Mouse (Mus musculus) left cerebral cortex, postnatal 10 days (tissue): ENCODE measurements around the gene Tsc22d2. TPM values are rescaled to one million over a fixed set of nuclear protein-coding genes. Genes with fewer than 3 reads are reported as not detected.

ENCODE experiments used
- DNase-seq, 2 experiments: peaks; one replicate each; pipeline ENCODE4 v3.0.0; 2021 to 2022; ENCODE audit warnings: low spot score in 2 of 2, mixed read lengths in 1 of 2; ENCODE audit errors: extremely low spot score in 1 of 2
- intact Hi-C: fragments of 180-260 bp; cut with DNase I; formaldehyde crosslinking; loops from one replicate; pipeline ENCODE4 v1.15.1; 2025
- total RNA-seq, 2 experiments: library from RNA; stranded (reverse); gene quantifications; 2 replicates each; pipeline ENCODE4 v1.2.3; 2021

Gene Tsc22d2
- total RNA-seq, result 10 to 100 TPM; 35.1 to 36.3 TPM

DNA sequence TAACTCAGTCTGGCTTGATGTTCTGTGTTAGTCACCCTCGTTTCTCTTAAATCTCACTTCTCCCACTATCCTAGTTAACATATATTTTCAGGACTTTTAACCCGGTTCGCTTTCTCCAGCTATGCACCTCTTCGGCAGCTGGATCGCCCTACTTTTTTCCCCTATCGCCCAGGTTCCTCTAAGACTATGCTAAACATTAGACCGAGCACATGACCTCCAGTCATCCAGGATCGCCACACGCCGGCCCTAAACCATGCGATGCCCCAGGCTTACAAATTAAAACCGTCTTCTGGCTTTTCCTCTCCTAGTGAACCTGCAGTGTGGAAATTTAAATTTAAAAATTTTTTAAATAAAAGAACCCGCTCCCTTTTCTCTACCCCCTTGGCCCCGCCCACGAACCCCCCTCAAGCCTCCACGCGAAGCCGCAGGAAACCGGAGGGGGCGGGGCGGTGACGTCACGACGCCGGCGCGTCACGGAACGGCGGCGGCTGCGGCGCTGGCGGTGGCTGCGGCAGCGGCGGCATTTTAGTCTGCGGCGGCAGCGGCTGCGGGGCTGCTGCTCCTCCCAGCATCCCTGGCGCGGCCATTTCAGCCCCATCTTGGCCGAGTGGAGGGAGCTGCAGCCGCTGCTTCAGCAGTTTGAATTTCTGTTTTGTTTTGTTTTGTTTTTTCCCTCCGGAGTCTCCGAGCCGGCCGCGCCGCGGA, at the start of gene Tsc22d2:
Gene Tsc22d2, plus strand, starts transcription at position 482 of the 705 bp plus-strand sequence.
- intact Hi-C loops, result loop anchor here (2.0 kb wide), 1 partner anchor 252 kb away; no protein-coding TSS in a partner anchor
- DNase-seq, result peak; percentile 95 to 98

DNA sequence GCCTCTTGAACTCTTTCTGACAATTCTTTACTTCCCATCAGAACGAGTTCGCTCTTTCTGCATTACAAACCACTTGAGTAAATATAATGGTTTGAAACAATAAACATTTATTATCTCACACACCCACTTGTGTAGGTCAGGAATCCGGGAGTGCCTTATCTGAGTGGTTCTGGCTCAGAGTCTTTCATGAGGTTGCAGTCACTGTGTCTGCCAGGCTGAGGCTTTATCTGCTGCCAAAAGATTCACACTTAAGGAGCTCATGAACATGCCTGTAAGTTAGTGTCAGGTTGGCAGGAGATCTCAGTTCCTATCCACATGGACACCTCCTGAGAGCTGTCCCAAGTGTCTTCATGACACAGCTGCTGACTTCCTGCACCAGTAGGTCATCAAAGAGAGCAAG, 47.8 kb upstream of the Tsc22d2 start:
- intact Hi-C loops, result no loop called here
- DNase-seq, result no peak

DNA sequence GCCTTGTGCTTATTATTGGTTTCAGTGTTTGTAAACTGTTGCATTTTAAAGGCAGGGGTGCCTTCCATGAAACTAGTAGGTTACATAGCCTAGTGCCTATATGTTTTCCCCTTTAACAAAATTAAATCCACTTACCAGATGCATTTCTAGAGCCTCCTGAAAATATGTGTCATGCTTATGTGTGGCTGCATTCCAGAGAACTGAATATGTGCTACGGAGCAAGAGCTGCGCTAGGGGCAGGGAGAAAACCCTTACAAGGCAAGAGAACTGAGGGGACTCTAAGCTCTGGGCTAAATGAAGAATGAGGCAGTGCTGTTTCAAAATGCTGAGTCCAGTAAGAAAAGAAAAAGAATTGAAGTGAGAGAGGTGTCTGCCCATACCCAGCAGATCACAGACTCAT, 43.7 kb upstream of the Tsc22d2 start:
- intact Hi-C loops, result no loop called here
- DNase-seq, result no peak

DNA sequence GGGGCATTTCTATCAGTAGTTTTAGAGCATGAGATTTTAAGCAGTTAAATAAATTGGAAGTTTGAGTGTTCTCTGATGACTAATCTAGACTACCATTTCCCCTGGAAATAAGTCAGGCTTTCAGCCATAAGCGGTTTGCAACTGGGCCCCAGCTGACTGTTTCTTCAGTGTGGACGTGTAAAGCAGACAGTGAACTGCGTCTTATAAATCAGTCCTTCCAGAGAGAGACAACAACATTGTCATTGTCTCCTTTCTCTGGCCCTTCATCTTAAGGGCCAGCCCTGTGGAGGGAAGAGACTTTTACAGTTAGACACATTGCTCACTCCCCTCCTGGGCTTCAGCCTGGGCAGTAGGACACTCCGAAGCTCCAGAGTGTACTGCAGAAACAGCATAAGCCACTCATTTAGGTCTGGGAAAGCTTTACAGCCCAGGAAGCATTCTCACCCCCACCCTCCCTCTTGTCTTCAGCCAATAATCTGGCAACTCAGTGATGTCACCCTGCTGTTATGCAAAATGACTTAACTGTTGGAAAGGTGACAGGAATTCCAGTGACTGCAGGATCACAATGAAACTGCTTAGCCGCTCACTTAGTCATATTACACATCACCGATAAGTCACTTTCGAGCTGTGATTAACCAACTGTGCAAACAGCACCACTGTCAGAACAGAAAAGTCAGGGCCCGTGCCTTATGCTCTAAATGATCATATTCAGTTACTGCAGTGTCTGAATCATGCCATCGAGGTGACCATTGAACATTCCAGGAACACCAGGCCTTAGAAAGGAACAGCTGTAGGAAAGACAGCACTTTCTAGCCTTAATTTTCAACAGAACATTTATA, 42.2 kb upstream of the Tsc22d2 start:
- DNase-seq, result peak in 1 of 2 experiments; percentile 51
- intact Hi-C loops, result no loop called here

DNA sequence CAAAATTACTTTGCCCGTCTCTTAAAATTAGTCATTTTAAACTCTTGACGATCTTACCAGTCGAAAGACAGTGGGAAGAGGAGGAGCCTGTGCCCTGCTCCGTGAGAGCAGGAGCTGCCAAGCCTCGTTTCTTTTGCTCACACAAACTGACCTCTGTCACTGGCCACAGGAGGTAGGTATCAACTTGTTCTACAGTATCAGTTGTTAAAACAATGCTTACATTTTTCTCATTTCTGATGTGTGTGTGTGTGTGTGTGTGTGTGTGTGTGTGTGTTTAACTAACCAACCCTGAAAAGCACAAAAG, 41.7 kb upstream of the Tsc22d2 start:
- intact Hi-C loops, result no loop called here
- DNase-seq, result no peak

DNA sequence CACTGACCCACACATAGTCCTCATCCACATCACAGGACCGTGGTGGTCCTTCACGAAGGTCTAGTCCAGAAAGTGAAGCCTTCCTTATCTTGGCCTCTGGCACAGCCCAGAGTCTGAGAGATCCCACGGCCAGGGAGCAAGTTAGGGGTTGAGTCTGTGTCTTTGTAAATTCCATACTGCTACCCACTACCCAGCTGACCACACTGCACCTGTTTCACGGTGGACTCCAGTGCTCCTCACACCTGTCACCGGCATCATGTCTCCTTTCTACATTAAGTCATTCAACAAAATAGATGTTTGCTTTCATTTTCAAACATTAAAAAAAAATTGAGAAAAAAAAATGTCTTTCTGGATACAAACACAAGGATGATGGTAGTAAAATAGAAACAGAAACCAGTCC, 40.2 kb upstream of the Tsc22d2 start:
- intact Hi-C loops, result no loop called here
- no peak for DNase-seq

DNA sequence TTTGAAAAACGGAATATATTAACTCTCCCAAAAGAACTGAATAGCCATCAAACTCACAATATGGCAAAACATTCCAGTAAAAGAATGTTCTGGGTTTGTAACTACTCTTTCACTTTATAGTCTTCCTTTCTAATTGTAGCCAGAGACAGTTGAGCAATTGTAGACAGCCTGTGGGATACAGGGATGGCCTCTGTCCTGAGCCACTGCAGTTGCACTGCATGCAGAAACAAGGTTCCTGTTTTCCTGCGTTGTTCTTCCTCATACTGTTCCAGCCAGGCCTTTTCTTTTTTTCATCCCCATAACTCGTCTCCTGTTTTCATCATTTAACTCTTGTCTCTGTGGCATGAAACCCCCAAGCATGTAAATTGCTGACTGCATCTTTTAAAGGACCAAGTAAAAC, 37.8 kb upstream of the Tsc22d2 start:
- DNase-seq, result no peak
- intact Hi-C loops, result no loop called here

DNA sequence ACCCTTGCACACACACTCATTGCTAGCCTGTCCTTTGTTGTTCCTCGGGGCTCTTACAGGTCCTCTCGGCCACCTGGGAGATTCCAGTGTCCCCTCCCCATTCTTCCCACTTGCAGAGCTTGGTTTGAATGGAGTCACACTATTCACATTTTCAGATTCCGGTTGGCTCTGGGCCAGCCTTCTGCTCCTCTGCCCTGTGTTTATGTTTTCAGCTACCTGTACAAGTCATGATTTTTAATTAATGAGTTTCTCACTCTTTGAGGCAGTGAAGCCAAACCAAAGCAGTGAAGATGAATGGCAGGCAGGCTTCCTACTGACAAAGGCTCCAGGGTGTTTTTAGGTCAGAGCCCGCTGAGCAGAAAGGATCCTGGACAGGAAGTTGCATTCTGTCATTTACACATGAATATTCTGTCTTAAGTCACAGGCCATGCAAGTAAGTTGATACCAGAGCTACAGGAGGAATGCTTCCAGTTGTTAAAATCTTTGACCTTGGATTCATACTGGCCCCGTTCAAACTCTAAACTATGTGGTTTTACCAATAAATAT, 36.9 kb upstream of the Tsc22d2 start:
- DNase-seq, result no peak
- intact Hi-C loops, result no loop called here

DNA sequence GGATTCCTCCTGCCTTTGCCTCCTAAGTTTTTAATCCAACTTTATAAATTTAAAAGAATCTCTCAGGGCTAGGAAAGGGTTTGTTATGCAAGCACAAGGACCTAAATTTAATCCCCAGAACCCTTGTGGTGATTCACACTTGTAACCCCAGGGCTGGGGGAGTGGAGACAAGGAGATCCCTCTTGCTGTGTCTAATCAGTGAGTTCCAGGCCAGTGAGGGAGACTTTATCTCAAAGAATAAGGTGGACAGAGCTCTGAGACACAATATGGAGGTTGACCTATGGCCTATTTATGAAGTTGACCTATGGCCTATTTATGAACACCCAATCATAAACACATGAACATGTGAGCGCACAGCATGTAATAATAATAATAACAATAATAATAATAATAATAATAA, 31.8 kb upstream of the Tsc22d2 start:
- intact Hi-C loops, result no loop called here
- DNase-seq, result no peak

DNA sequence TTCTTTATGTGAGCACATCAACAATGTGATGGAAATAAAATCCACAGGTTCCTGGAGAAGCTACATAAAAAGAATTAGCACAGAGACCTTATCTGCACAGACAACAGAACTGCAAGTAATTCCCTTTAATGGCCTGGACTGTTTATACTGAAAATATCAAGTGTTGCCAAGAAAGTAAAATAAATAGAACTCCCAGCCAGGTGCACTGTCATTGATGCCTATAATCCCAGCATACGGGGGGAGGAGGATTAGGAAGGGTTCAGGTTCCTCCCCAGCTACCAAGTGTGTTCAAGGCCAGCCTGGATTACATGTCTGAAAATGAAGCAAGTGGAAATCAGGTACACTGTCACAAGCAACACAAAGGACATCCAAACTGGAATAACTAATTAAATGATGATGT, 29.5 kb upstream of the Tsc22d2 start:
- no peak for DNase-seq
- intact Hi-C loops, result no loop called here

DNA sequence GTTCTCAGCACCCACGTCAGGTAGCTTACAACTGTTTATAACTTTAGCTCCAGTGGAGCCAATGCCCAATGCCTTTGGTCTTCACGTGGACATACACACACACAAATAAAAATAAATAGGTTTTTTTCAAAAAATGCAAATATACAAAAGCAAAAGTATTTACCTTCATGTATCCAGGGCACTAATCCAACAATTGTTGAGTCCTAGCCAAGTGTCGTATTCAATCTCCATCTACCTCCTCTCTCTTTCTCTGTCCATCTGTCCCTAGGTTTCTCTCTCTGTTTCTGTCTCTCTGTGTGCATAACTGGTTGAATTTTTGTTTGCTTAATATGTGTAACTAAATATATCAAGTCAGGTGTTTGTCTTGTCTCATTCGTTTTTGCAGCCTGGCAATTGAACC, 25.8 kb upstream of the Tsc22d2 start:
- intact Hi-C loops, result no loop called here
- no peak for DNase-seq

DNA sequence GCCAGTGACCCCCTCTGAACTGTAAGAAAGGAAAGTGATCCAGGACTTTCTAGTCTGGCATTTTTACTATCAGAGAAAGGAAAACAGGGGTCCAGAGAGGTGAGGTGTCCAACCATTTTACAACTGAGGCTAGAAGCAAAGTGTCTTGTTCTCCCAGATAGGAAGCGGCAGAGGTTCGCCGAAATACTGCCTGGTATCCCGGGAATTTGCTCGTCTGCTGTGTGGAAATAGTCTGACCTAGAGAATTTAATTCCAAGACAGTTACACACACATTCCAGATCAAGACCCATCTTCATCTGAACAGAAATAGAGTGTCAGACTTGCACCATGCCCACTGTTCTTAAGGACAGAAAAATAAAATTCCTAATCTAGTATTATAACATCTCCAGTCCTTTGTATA, 16.0 kb upstream of the Tsc22d2 start:
- no peak for DNase-seq
- intact Hi-C loops, result no loop called here

DNA sequence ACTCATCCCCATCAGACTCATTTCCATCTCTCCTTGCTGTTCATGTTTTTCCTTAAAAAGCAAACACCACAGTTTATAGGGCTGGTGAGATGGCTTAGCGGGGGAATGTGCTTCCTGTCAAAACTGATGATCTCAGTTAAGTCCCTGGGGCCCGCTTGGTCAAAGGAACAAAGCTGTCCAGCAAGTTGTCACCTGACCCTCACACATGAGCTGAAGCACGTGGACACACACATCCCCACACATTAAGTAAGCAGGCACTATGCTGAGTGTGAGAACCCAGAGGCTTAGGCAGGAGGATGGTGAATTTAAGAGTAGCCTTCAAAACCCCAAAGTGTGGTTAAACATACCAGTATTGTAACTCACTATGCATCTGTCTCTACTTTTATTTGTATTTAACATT, 14.6 kb upstream of the Tsc22d2 start:
- no peak for DNase-seq
- intact Hi-C loops, result no loop called here

DNA sequence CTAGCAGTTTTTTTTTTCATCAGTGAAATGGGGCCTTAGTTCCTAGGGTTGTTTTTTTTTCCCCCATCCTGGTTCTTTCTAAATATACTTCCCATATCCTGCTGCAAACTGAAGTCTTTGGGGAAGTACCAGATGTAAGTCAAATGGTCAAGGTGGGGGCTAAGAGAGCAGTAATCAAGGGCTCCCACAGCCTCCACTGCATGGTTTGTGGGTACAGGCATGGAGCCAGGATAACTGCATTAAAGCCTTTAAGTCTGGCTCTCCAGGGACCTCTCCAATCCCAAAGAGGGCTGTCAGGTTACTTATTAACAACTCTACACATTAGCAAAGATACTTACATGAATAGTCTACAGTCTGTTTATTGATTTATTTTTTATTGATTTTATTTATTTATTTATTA, 2.8 kb upstream of the Tsc22d2 start:
- intact Hi-C loops, result no loop called here
- no peak for DNase-seq

DNA sequence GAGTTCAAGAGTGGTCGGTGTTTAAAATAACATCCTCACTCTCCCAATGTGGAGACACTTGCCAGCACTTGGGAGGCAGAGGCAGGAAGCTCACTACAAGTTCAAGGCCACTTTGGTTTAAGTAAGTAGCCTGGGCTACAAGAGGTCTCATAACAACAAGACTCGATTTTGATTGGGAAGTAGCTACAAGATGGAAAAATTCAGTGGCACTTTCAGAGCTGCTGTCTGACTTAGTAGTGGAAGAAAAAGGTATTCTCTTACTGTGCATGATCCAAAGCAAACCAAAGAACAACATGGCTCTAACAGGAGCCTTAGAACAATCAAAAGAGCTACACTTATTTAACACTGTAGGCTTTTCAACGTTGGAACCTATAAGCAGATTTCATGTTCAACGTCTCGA, 844 bp upstream of the Tsc22d2 start:
- intact Hi-C loops, result loop anchor here (2.0 kb wide), 1 partner anchor 251 kb away; no protein-coding TSS in a partner anchor

DNA sequence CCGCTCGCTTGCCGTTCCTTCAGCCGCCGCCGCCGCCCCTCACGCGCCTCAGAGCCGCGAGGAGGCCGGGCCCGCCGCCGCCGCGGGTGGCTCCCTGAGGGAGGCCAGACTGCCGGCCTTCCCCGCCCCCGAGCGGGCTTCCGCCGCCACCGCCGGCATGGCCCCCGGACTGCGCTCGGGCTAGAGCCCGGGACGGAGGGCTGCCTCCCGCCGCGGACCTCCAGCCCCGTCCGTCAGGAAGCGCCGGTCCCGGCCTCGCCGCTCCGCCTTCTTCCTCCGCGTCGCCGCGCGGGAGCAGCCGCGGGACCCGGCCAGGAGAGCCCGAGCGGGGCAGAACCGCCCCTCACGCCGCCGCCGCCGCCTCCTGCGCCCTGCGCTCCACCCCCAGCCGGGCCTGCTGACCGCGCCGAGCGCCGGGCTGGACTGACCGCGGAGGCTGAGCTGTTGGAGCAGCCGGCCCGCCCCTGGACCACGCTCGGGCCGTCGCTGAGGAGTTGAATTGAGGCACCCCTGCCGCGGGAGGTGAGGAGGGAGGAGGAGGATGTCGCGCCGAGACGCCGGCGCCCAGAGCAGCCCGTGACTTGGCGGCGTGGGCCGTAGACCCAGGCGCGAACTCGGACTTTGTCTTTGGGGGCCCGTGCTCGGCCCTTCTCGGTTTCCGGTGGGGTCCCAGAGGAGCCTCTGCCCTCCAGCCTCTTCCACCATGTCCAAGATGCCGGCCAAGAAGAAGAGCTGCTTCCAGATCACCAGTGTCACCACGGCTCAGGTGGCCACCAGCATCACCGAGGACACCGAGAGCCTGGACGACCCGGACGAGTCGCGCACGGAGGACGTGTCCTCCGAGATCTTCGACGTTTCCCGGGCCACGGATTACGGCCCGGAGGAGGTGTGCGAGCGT, 720 bp downstream of the Tsc22d2 start:
- peak; percentile 44 to 90 for DNase-seq
- intact Hi-C loops, result loop anchor here (2.0 to 5.0 kb wide), 2 partner anchors 77 to 252 kb away; no protein-coding TSS in a partner anchor

More for the DNA sequence above, 844 bp upstream of the Tsc22d2 start:
- no peak for DNase-seq

DNA sequence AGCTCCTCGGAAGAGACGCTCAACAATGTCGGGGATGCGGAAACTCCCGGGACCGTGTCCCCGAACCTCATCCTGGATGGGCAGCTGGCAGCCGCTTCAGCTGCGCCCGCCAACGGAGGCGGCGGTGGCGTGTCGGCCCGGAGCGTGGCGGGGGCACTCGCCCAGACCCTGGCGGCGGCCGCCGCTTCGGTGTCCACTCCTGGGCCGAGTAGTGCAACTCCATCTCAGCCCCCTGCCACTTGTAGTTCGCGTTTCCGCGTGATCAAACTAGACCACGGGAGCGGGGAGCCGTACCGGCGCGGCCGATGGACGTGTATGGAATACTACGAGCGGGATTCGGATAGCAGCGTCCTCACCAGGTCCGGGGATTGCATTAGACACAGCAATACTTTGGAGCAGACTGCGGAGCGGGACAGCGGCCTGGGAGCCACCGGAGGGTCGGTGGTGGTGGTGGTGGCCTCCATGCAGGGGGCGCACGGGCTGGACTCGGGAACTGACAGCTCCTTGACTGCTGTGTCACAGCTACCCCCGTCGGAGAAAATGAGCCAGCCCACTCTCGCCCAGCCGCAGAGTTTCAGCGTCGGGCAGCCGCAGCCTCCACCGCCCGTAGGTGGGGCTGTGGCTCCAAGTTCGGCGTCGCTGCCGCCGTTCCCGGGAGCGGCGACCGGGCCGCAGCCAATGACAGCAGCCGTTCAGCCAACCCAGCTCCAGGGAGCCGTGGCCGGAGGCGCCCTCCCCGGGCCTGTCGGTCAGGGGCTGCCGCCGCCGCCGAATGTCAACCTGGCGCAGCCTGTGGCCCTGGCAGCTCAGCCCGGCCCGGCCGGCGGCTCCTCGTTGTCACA, 1.6 kb downstream of the Tsc22d2 start:
- intact Hi-C loops, result loop anchor here (2.0 to 5.0 kb wide), 3 partner anchors 76 to 569 kb away; no protein-coding TSS in a partner anchor
- DNase-seq, result peak; percentile 73 to 90
